In genomic region chr1:61531487-61531886, GRCm38 (mm10) we compare ENCODE assay signal across 14 mouse cellular contexts.
A peak's percentile ranks its signal among the peaks of the same experiment; 100 is the strongest.
DNase-seq lines count a peak whose midpoint lies in the region; ATAC-seq and TF ChIP-seq lines count a peak whose summit lies in the region.
"Had no signal": no experiment of that assay in that cellular context is flagged by ENCODE, and none has a peak within 500 bp of the region (broad histone marks: within the 10 kb centered on the region; RNA-seq: fewer than 3 reads in every experiment).

No protein-coding gene starts in this region.

- peak; percentile 79 for ATAC-seq in hindbrain, postnatal 0 days
- peak; percentile 55; the same call in 1 of the 2 replicates for ATAC-seq in neural tube, embryonic 15.5 days (ENCODE audit: low FRiP score)

- DNase-seq in cerebellum, postnatal 14 days, result peak; percentile 10 to 24
- no peak for DNase-seq in cerebellum, postnatal 25 days
- peak; percentile 44 to 47 for DNase-seq in right cerebral cortex, postnatal 10 days (ENCODE audit: low spot score in 2 of 2)
- no peak for DNase-seq in right cerebral cortex, adult 2 months (ENCODE audit: low spot score in 2 of 2)
- peak; percentile 71 for DNase-seq in hindbrain, postnatal 0 days (ENCODE audit: low spot score)
- DNase-seq in c-Kit-positive CD71-positive TER-119-positive erythroid progenitor cells, embryonic 14.5 days (ENCODE audit: low spot score), result no peak
- no peak for DNase-seq in lung, adult 2 months
- DNase-seq: cerebellum, adult 9-10 months; kidney, postnatal 10 days; lung, postnatal 14 days had no signal

- H3K9ac ChIP-seq in hindbrain, postnatal 0 days (replicated peaks; ENCODE audit: low read length), result no peak overlapping the region
- no peak overlapping the region for H3K9ac ChIP-seq in neural tube, embryonic 15.5 days (replicated peaks)
- H3K9ac ChIP-seq: limb, embryonic 13.5 days; stomach, embryonic 15.5 days had no signal

- no peak for TF ChIP-seq CTCF in hindbrain, postnatal 0 days (IDR thresholded peaks at IDR 0.05; ENCODE audit: low read depth)
- TF ChIP-seq CTCF in lung, adult 2 months (IDR thresholded peaks at IDR 0.05; ENCODE audit: insufficient read depth, low read length), result no peak

- H3K4me3 ChIP-seq in hindbrain, postnatal 0 days (ENCODE audit: low read length), result no peak overlapping the region
- no peak overlapping the region for H3K4me3 ChIP-seq in neural tube, embryonic 15.5 days (replicated peaks)
- H3K4me3 ChIP-seq in lung, adult 2 months (replicated peaks; ENCODE audit: extremely low read depth, low read depth, low read length), result no peak overlapping the region
- H3K4me3 ChIP-seq: limb, embryonic 13.5 days; stomach, embryonic 15.5 days had no signal

- 17% methylated on average over 5 of the region's 5 CpGs for WGBS in hindbrain, postnatal 0 days
- WGBS in neural tube, embryonic 15.5 days, result 13% methylated on average over 5 of the region's 5 CpGs
- 47% methylated on average over 5 of the region's 5 CpGs for WGBS in lung, adult 2 months

- no peaks in the 10 kb centered on the region for H3K4me1 ChIP-seq in hindbrain, postnatal 0 days (ENCODE audit: insufficient read depth, low read length)
- peaks cover 27% of the 10 kb centered on the region for H3K4me1 ChIP-seq in neural tube, embryonic 15.5 days
- H3K4me1 ChIP-seq in lung, adult 2 months (ENCODE audit: control insufficient read depth, insufficient read depth, low read length), result no peaks in the 10 kb centered on the region
- H3K4me1 ChIP-seq: stomach, embryonic 15.5 days had no signal

- H3K4me2 ChIP-seq in hindbrain, postnatal 0 days (ENCODE audit: low read depth, low read length), result no peak overlapping the region
- H3K4me2 ChIP-seq in neural tube, embryonic 15.5 days, result no peak overlapping the region
- H3K4me2 ChIP-seq: limb, embryonic 13.5 days; stomach, embryonic 15.5 days had no signal

- H3K9me3 ChIP-seq in hindbrain, postnatal 0 days (ENCODE audit: low read length), result no peaks in the 10 kb centered on the region
- no peaks in the 10 kb centered on the region for H3K9me3 ChIP-seq in neural tube, embryonic 15.5 days (replicated peaks)
- H3K9me3 ChIP-seq: limb, embryonic 13.5 days; stomach, embryonic 15.5 days had no signal

- 0 out of 2 replicates have a peak overlapping the region, but pooled peaks have one; percentile 3 for H3K27ac ChIP-seq in hindbrain, postnatal 0 days
- 0 out of 2 replicates have a peak overlapping the region, but pooled peaks have one; percentile 29 for H3K27ac ChIP-seq in neural tube, embryonic 15.5 days (replicated peaks)
- H3K27ac ChIP-seq: limb, embryonic 13.5 days; stomach, embryonic 15.5 days had no signal

- H3K27me3 ChIP-seq in hindbrain, postnatal 0 days (ENCODE audit: insufficient read depth, low read length), result no peaks in the 10 kb centered on the region
- no peaks in the 10 kb centered on the region for H3K27me3 ChIP-seq in neural tube, embryonic 15.5 days (replicated peaks)
- H3K27me3 ChIP-seq: limb, embryonic 13.5 days; stomach, embryonic 15.5 days had no signal

- no peak for TF ChIP-seq POLR2A in lung, adult 2 months (IDR thresholded peaks at IDR 0.05; ENCODE audit: borderline replicate concordance, extremely low read depth, low read depth, low read length)

- no peaks in the 10 kb centered on the region for H3K36me3 ChIP-seq in hindbrain, postnatal 0 days (ENCODE audit: insufficient read depth, low read length)
- no peaks in the 10 kb centered on the region for H3K36me3 ChIP-seq in neural tube, embryonic 15.5 days
- H3K36me3 ChIP-seq: G1E; limb, embryonic 13.5 days; stomach, embryonic 15.5 days had no signal

Comparison
In these comparisons a context has a peak if more than half of its experiments do, and no peak if none do; other contexts are left out.
1. DNase-seq: peak in cerebellum, postnatal 14 days (2 of 2), right cerebral cortex, postnatal 10 days (2 of 2) and hindbrain, postnatal 0 days (single experiment); none in cerebellum, postnatal 25 days (0 of 2), right cerebral cortex, adult 2 months (0 of 2), c-Kit-positive CD71-positive TER-119-positive erythroid progenitor cells, embryonic 14.5 days (single experiment) and lung, adult 2 months (single experiment).